Mouse (Mus musculus): ENCODE results near the gene Ngdn.

- TF ChIP-seq CTCF (IDR thresholded peaks at IDR 0.05 in 2 of 3, conservative IDR thresholded peaks at IDR 0.05 in 1 of 3; ENCODE audit: control insufficient read depth in 1 of 3, insufficient read depth in 1 of 3, low read depth in 2 of 3, low read length in 3 of 3, poor library complexity in 1 of 3, severe bottlenecking in 1 of 3) (no peak), CHD2 (IDR thresholded peaks at IDR 0.05; ENCODE audit: low read length) (no peak), POLR2A (IDR thresholded peaks at IDR 0.05; ENCODE audit: control insufficient read depth in 1 of 2, insufficient read depth in 1 of 2, low read depth in 1 of 2, low read length in 2 of 2, poor library complexity in 1 of 2) (no peak)
These were observed 47.9 kb downstream of the Ngdn start for GRCm38 (mm10) chr14:55063117-55063516.
